Mouse (Mus musculus) stomach, embryonic 14.5 days (tissue): ENCODE measurements around the gene Dvl3. TPM values are rescaled to one million over a fixed set of nuclear protein-coding genes. Genes with fewer than 3 reads are reported as not detected.

ENCODE experiments used
- ATAC-seq: fragments of 200-750 bp; cut with Nextera tagmentation; 2 replicates; pipeline ENCODE4 v1.8.0; 2017; ENCODE audit warnings: low read depth, moderate TSS enrichment; ENCODE audit not compliant: insufficient number of reproducible peaks, insufficient read depth, low FRiP score
- H3K27ac ChIP-seq: fragments of 300-500 bp; sonication (generic); 2 replicates; pipeline ENCODE4 v1.5.1; 2014; ENCODE audit warnings: mild to moderate bottlenecking, low read length, moderate library complexity, mixed read lengths
- H3K27me3 ChIP-seq: fragments of 300-500 bp; sonication (generic); 2 replicates; pipeline ENCODE4 v1.6.1; 2014; ENCODE audit warnings: low read length, control low read depth, mixed read lengths; ENCODE audit not compliant: control insufficient read depth, insufficient read depth
- H3K36me3 ChIP-seq: fragments of 300-500 bp; sonication (generic); 2 replicates; pipeline ENCODE4 v1.6.1; 2014; ENCODE audit warnings: mild to moderate bottlenecking, control low read depth, low read length, moderate library complexity, mixed read lengths; ENCODE audit not compliant: control insufficient read depth, insufficient read depth
- H3K4me1 ChIP-seq: fragments of 300-500 bp; sonication (generic); 2 replicates; pipeline ENCODE4 v1.6.1; 2014; ENCODE audit warnings: low read length, control low read depth, mixed read lengths; ENCODE audit not compliant: control insufficient read depth, insufficient read depth
- H3K4me2 ChIP-seq: fragments of 300-500 bp; sonication (generic); replicated peaks from 2 replicates; pipeline ENCODE4 v1.6.1; 2014; ENCODE audit warnings: low read depth, low read length, control low read depth
- H3K4me3 ChIP-seq: fragments of 300-500 bp; sonication (generic); 2 replicates; pipeline ENCODE4 v1.5.1; 2014; ENCODE audit warnings: low read depth, low read length, control low read depth
- H3K9ac ChIP-seq: fragments of 300-500 bp; sonication (generic); replicated peaks from 2 replicates; pipeline ENCODE4 v1.6.1; 2014; ENCODE audit warnings: low read depth, mild to moderate bottlenecking, control low read depth, low read length, moderate library complexity, mixed read lengths
- H3K9me3 ChIP-seq: fragments of 300-500 bp; sonication (generic); 2 replicates; pipeline ENCODE4 v1.6.1; 2016; ENCODE audit warnings: low read depth, low read length, control low read depth; ENCODE audit not compliant: control insufficient read depth
- WGBS: fragments of 180-500 bp; shearing (Covaris S2); extraction: QIAGEN DNeasy Blood & Tissue Kit; methylation state at CpG from one replicate; pipeline ENCODE4 v1.1.7; 2014; 5-methylcytosine and 5-hydroxymethylcytosine counted together
- polyA plus RNA-seq: library from polyadenylated mRNA; unstranded; fragments of >200 nt; fragmentation: Nextera tagmentation; extraction: Ambion mirVana; gene quantifications from 2 replicates; pipeline ENCODE4 v1.2.1, GENCODE M21; 2014

The Dvl3 gene
- polyA plus RNA-seq, 1 experiment from 2014 or later: 31.7 TPM

DNA sequence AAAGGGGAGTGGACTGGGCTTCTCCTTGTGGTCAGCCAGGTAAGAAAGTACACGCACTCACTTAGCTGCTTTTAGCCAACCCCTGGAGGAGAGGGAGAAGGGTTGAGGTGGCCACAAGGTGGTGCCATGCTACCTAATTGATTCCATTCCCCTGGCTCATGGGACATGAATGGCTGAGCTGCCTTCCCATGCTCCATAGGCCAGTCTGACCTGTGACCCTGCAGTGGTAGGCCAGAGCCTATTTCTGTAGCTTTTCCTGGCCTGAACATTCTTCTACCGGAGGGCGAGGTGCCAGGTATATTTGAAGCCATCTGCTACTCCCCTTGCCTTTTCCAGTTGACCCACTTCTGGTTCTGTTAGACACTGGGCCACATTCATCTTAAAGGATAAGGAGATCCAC, 7.4 kb upstream of the Dvl3 start:
- ATAC-seq: no peak
- Histone ChIP-seq H3K9me3 (no peaks in the 10 kb centered on the region), H3K4me3 (no peak overlapping the region), H3K4me1 (no peaks in the 10 kb centered on the region), H3K9ac (no peak overlapping the region), H3K4me2 (no peak overlapping the region), H3K36me3 (peaks cover 65% of the 10 kb centered on the region), H3K27me3 (no peaks in the 10 kb centered on the region), H3K27ac (no peak overlapping the region)
- 87% methylated on average over 3 of the region's 3 CpGs for WGBS

DNA sequence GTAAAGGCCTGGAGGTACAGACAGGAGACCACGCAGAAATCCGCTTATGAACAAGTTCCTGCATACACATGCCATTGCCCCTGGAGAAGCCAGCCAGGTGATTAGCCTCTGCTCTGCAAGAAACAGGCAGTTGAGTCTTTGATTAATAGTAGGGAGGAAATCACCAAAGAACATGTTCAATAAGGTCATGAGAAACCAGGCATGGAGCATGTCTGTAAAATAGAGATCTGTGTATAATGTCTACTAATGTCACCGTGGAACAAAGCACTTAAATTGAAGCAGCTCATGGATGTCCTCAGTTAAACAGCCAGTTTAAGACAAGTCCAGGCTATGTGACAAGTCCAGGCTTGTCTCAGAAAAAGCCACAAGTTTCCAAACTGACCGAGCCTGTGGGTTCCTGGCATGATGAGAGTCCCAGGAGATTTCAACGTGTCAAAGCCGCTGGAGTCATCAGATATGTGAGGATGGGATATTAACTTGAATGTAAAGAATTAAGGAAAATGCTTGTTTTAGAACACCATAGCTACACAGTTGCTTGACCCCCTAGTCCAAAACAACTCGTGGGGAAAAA, 5.4 kb upstream of the Dvl3 start:
- H3K9me3 ChIP-seq: no peaks in the 10 kb centered on the region
- H3K4me1 ChIP-seq: 0 out of 2 replicates have a peak, but pooled peaks cover 2% of the 10 kb centered on the region
- no peaks in the 10 kb centered on the region for H3K27me3 ChIP-seq
- no peak overlapping the region for H3K27ac ChIP-seq
- 87% methylated on average over 7 of the region's 7 CpGs for WGBS
- no peak overlapping the region for H3K4me2 ChIP-seq
- no peak for ATAC-seq
- H3K4me3 ChIP-seq: no peak overlapping the region
- H3K36me3 ChIP-seq: peaks cover 47% of the 10 kb centered on the region
- H3K9ac ChIP-seq: no peak overlapping the region

DNA sequence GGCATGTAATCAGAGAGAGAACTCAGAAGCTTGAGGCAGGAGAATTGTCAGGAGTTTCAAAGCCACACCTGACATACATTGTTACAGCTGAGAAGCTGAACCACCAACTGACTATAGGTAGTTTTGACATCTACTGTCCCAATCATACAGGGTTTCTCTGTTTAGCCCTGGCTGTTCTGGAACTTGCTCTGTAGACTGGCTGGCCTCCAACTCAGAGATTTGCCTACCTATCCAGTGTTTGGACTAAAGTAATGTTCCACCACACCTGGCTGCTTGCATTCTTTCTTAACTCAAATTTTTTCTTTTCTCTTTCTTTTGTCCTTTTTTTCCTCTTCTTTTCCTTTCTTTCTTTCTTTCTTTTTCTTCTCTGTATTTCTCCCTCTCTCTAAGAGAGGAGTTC, 750 bp upstream of the Dvl3 start:
- H3K4me3 ChIP-seq: peak overlapping the region; percentile 94
- no peaks in the 10 kb centered on the region for H3K27me3 ChIP-seq
- H3K9ac ChIP-seq: peak overlapping the region; percentile 90; the same call in 1 of the 2 replicates
- no peaks in the 10 kb centered on the region for H3K9me3 ChIP-seq
- 0 out of 2 replicates have a peak, but pooled peaks cover 10% of the 10 kb centered on the region for H3K4me1 ChIP-seq
- peak overlapping the region; percentile 94; the same call in 1 of the 2 replicates for H3K27ac ChIP-seq
- H3K4me2 ChIP-seq: peak overlapping the region; percentile 60
- H3K36me3 ChIP-seq: peaks cover 10% of the 10 kb centered on the region
- no peak for ATAC-seq

DNA sequence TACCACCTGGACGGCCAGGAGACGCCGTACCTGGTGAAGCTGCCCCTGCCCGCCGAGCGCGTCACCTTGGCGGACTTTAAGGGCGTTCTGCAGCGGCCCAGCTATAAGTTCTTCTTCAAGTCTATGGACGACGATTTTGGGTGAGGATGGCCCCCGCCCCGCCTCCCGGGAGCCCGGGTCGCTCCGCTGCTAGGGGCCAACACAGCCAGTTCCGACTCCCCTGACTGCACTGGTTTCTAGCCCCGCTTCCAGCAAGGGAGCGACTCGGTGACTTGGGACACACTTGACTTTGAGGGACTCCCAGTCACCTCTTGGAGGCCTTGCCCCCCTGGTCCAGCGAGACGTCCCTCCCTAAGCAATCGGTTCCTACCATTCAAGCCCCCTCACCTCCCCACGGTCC, 434 bp downstream of the Dvl3 start:
- under 1% methylated on average over 26 of the region's 26 CpGs for WGBS
- ATAC-seq: peak; percentile 14; the same call in 1 of the 2 replicates
- Histone ChIP-seq H3K4me2 (peak overlapping the region; percentile 82), H3K9ac (peak overlapping the region; percentile 90), H3K27me3 (no peaks in the 10 kb centered on the region), H3K27ac (peak overlapping the region; percentile 94), H3K9me3 (no peaks in the 10 kb centered on the region), H3K4me1 (0 out of 2 replicates have a peak, but pooled peaks cover 10% of the 10 kb centered on the region), H3K36me3 (peaks cover 5% of the 10 kb centered on the region), H3K4me3 (peak overlapping the region; percentile 94)

DNA sequence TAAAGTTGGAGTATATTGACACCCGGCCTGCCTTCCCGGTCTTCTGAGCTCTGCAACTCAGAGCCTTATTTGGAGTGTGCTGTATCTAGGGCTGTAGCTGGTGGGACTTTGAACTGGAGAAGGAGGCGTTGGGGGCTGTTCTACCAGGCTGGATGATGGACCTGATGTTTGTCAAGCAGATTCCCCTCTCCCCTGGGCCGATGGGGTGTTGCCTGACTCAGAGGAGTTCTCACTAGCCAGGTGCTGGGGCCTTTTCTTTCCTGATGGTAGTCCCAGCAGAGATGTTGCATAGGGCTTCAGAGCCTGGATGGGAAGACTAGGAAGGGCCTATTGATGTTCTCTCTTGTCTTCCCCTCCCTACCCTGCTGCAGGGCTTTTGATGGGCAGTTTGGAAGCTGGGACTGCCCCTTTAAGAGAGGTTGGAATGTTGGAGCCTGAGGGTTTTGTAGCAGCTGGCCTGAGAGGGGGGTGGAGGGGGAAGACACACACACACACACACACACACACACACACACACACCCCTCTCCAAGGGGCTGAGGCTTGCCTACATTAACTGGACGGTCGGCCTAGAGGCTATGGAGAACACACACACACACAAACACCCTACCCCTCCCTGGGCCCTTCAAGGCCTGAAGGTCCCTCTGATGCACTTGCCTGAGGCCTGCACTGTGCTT, 1.1 kb downstream of the Dvl3 start:
- Histone ChIP-seq H3K27me3 (no peaks in the 10 kb centered on the region), H3K4me1 (0 out of 2 replicates have a peak, but pooled peaks cover 10% of the 10 kb centered on the region), H3K36me3 (peaks cover 5% of the 10 kb centered on the region), H3K9ac (peak overlapping the region; percentile 90), H3K4me3 (peak overlapping the region; percentile 94), H3K4me2 (peak overlapping the region; percentile 82), H3K9me3 (no peaks in the 10 kb centered on the region), H3K27ac (peak overlapping the region; percentile 94)
- peak; percentile 36; the same call in 1 of the 2 replicates for ATAC-seq
- 0% methylated on average over 6 of the region's 6 CpGs for WGBS

DNA sequence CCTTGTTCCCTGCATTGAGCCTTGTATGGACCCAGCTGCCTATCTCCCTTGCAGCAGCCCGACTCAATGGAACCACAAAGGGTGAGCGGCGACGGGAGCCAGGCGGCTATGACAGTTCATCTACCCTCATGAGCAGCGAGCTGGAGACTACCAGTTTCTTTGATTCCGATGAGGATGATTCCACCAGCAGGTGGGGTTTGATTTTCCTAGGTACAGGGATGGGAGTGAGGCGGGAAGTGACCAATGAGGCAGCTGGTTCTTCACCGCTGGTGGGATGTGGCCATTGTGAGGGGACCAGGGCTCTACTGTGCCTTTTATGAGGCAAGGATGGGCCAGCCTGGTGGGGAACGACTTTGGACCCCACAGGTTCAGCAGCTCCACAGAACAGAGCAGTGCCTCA, 7.1 kb downstream of the Dvl3 start:
- H3K4me1 ChIP-seq: 0 out of 2 replicates have a peak, but pooled peaks cover 3% of the 10 kb centered on the region
- no peak overlapping the region for H3K9ac ChIP-seq
- no peaks in the 10 kb centered on the region for H3K9me3 ChIP-seq
- no peak overlapping the region for H3K27ac ChIP-seq
- no peaks in the 10 kb centered on the region for H3K27me3 ChIP-seq
- H3K36me3 ChIP-seq: peaks cover 59% of the 10 kb centered on the region
- H3K4me3 ChIP-seq: no peak overlapping the region
- no peak overlapping the region for H3K4me2 ChIP-seq
- no peak for ATAC-seq
- WGBS: 85% methylated on average over 10 of the region's 10 CpGs

DNA sequence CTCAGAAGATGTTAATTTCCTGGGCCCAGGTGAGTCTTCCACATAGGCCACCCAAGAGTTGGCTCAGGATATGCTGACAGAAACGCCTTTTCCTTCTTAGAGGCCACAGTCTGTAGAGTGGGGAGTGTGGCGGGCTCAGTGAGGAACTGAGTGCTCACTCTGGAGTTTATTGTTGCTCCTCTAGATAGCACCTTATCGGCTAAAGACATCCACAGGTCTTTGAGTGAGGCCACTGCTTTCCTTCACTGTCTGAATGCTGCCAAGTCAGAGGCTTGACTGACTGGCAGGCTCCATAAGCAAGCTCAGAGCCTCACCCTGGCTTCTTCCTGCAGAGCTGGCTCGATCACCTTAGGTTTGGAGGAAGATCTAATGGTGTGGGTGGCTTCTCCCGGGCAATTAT, 12.0 kb downstream of the Dvl3 start:
- no peak overlapping the region for H3K9ac ChIP-seq
- no peak overlapping the region for H3K4me3 ChIP-seq
- WGBS: 91% methylated on average over 5 of the region's 5 CpGs
- no peaks in the 10 kb centered on the region for H3K9me3 ChIP-seq
- no peak overlapping the region for H3K4me2 ChIP-seq
- ATAC-seq: no peak
- H3K27ac ChIP-seq: no peak overlapping the region
- no peaks in the 10 kb centered on the region for H3K4me1 ChIP-seq
- peaks cover 87% of the 10 kb centered on the region for H3K36me3 ChIP-seq
- H3K27me3 ChIP-seq: no peaks in the 10 kb centered on the region

DNA sequence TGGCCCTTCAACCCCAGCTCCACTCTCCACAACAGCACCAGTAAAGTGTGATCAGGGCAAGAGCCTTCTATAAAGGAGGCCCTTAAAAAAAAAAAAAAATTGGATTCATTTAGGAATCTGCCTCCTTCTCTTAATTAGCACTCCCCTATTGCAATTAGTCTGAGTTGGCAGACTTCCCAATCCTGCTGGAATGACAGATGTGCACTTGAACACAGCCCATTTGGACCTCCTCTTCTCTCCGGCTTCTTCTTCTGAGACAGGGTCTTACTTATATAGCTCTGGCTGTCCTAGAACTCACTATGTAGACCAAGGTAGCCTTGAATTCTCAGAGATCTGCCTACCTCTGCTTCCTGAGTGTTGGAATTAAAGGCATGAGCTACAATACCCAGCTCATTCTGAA, 12.6 kb downstream of the Dvl3 start:
- no peaks in the 10 kb centered on the region for H3K9me3 ChIP-seq
- H3K9ac ChIP-seq: no peak overlapping the region
- no peak overlapping the region for H3K4me2 ChIP-seq
- no peak for ATAC-seq
- peaks cover 81% of the 10 kb centered on the region for H3K36me3 ChIP-seq
- H3K4me1 ChIP-seq: no peaks in the 10 kb centered on the region
- no peak overlapping the region for H3K27ac ChIP-seq
- no peak overlapping the region for H3K4me3 ChIP-seq
- no peaks in the 10 kb centered on the region for H3K27me3 ChIP-seq
- WGBS: 69% methylated on average over 1 of the region's 1 CpGs
